Mouse (Mus musculus): ENCODE measurements around the gene Rtn4r. TPM values are rescaled to one million over a fixed set of nuclear protein-coding genes. Genes with fewer than 3 reads are reported as not detected.

Rtn4r gene
- total RNA-seq, 2 experiments from 2014 or later, result 0.17 TPM; not detected in 1

GRCm38 (mm10) chr16:18123471-18123870 lies 4.0 kb upstream of the Rtn4r start:
- no peak for DNase-seq

GRCm38 (mm10) chr16:18124040-18124439 lies 3.4 kb upstream of the Rtn4r start:
- intact Hi-C loops (cut with DNase I), result no loop called here
- DNase-seq, result no peak

More at GRCm38 (mm10) chr16:18123471-18123870, 4.0 kb upstream of the Rtn4r start:
- intact Hi-C loops (cut with DNase I), result no loop called here

GRCm38 (mm10) chr16:18124626-18125025 lies 2.8 kb upstream of the Rtn4r start:
- intact Hi-C loops (cut with DNase I), result no loop called here
- no peak for DNase-seq

GRCm38 (mm10) chr16:18125131-18125530 lies 2.3 kb upstream of the Rtn4r start:
- DNase-seq, result no peak
- intact Hi-C loops (cut with DNase I), result no loop called here

GRCm38 (mm10) chr16:18126211-18126610 lies 1.2 kb upstream of the Rtn4r start:
- no peak for DNase-seq
- intact Hi-C loops (cut with DNase I), result loop anchor here (2.0 kb wide), 1 partner anchor 47 kb away; no protein-coding TSS in a partner anchor

GRCm38 (mm10) chr16:18127871-18128563 lies 575 bp downstream of the Rtn4r start:
- no peak for DNase-seq
- intact Hi-C loops (cut with DNase I), result loop anchor here (2.0 kb wide), 1 partner anchor 45 kb away; no protein-coding TSS in a partner anchor

- intact Hi-C loops (cut with DNase I), result no loop called here
- DNase-seq, result no peak
Observed at GRCm38 (mm10) chr16:18128564-18128935, 1.1 kb downstream of the Rtn4r start.

- DNase-seq, result no peak
- intact Hi-C loops (cut with DNase I), result no loop called here
Observed at GRCm38 (mm10) chr16:18129413-18129812, 2.0 kb downstream of the Rtn4r start.

- no peak for DNase-seq
- intact Hi-C loops (cut with DNase I), result no loop called here
Observed at GRCm38 (mm10) chr16:18130288-18130687, 2.8 kb downstream of the Rtn4r start.

- intact Hi-C loops (cut with DNase I), result no loop called here
- no peak for DNase-seq
Observed at GRCm38 (mm10) chr16:18130705-18131104, 3.3 kb downstream of the Rtn4r start.

GRCm38 (mm10) chr16:18131245-18131939 lies 4.0 kb downstream of the Rtn4r start:
- intact Hi-C loops (cut with DNase I), result no loop called here

GRCm38 (mm10) chr16:18132026-18132425 lies 4.6 kb downstream of the Rtn4r start:
- no peak for DNase-seq
- intact Hi-C loops (cut with DNase I), result no loop called here

More at GRCm38 (mm10) chr16:18131245-18131939, 4.0 kb downstream of the Rtn4r start:
- DNase-seq, result no peak

GRCm38 (mm10) chr16:18132575-18132974 lies 5.1 kb downstream of the Rtn4r start:
- intact Hi-C loops (cut with DNase I), result no loop called here
- no peak for DNase-seq

GRCm38 (mm10) chr16:18133133-18133920 lies 5.9 kb downstream of the Rtn4r start:
- intact Hi-C loops (cut with DNase I), result no loop called here
- no peak for DNase-seq

GRCm38 (mm10) chr16:18135196-18135595 lies 7.8 kb downstream of the Rtn4r start:
- intact Hi-C loops (cut with DNase I), result no loop called here

GRCm38 (mm10) chr16:18136015-18136414 lies 8.6 kb downstream of the Rtn4r start:
- no peak for DNase-seq
- intact Hi-C loops (cut with DNase I), result no loop called here

More at GRCm38 (mm10) chr16:18135196-18135595, 7.8 kb downstream of the Rtn4r start:
- DNase-seq, result no peak

GRCm38 (mm10) chr16:18144201-18144600 lies 16.8 kb downstream of the Rtn4r start:
- DNase-seq, result no peak
- intact Hi-C loops (cut with DNase I), result no loop called here

- DNase-seq, result no peak
- intact Hi-C loops (cut with DNase I), result no loop called here
Observed at GRCm38 (mm10) chr16:18145341-18145867, 18.0 kb downstream of the Rtn4r start.

GRCm38 (mm10) chr16:18148208-18148876 lies 20.9 kb downstream of the Rtn4r start:
- intact Hi-C loops (cut with DNase I), result no loop called here
- no peak for DNase-seq

- intact Hi-C loops (cut with DNase I), result no loop called here
- DNase-seq, result no peak
Observed at GRCm38 (mm10) chr16:18149205-18149604, 21.8 kb downstream of the Rtn4r start.

Data from gastrocnemius, postnatal 36 days (tissue).